ENCODE assay signal across 28 mouse cellular contexts in genomic region chr9:115644953-115645352, GRCm38 (mm10).
DNase-seq lines count a peak whose midpoint lies in the region; ATAC-seq and TF ChIP-seq lines count a peak whose summit lies in the region.
"Had no signal": no experiment of that assay in that cellular context is flagged by ENCODE, and none has a peak within 500 bp of the region (broad histone marks: within the 10 kb centered on the region; RNA-seq: fewer than 3 reads in every experiment).

No protein-coding gene starts in this region.

- peaks cover 9% of the 10 kb centered on the region for H3K4me1 ChIP-seq in forebrain, embryonic 13.5 days
- no peaks in the 10 kb centered on the region for H3K4me1 ChIP-seq in forebrain, postnatal 0 days (ENCODE audit: insufficient read depth)
- H3K4me1 ChIP-seq in neural tube, embryonic 13.5 days (replicated peaks), result peaks cover 19% of the 10 kb centered on the region
- H3K4me1 ChIP-seq in neural tube, embryonic 15.5 days, result peaks cover 16% of the 10 kb centered on the region; the same call in 1 of the 2 replicates
- H3K4me1 ChIP-seq: embryonic facial prominence, embryonic 12.5 days; embryonic facial prominence, embryonic 15.5 days; heart, embryonic 15.5 days had no signal

- H3K27ac ChIP-seq in forebrain, embryonic 13.5 days, result no peak overlapping the region
- no peak overlapping the region for H3K27ac ChIP-seq in forebrain, postnatal 0 days (ENCODE audit: low read depth, low read length)
- H3K27ac ChIP-seq in neural tube, embryonic 13.5 days (replicated peaks), result no peak overlapping the region
- no peak overlapping the region for H3K27ac ChIP-seq in neural tube, embryonic 15.5 days (replicated peaks)
- H3K27ac ChIP-seq: embryonic facial prominence, embryonic 12.5 days; embryonic facial prominence, embryonic 15.5 days; heart, adult 2 months; heart, embryonic 15.5 days; hindbrain, embryonic 14.5 days had no signal

- no peak overlapping the region for H3K4me3 ChIP-seq in forebrain, embryonic 13.5 days
- H3K4me3 ChIP-seq in forebrain, postnatal 0 days (ENCODE audit: low read depth, low read length), result no peak overlapping the region
- no peak overlapping the region for H3K4me3 ChIP-seq in neural tube, embryonic 13.5 days
- H3K4me3 ChIP-seq in neural tube, embryonic 15.5 days (replicated peaks), result no peak overlapping the region
- H3K4me3 ChIP-seq: embryonic facial prominence, embryonic 12.5 days; embryonic facial prominence, embryonic 15.5 days; heart, adult 2 months; heart, embryonic 15.5 days had no signal

- no peaks in the 10 kb centered on the region for H3K27me3 ChIP-seq in forebrain, embryonic 13.5 days
- no peaks in the 10 kb centered on the region for H3K27me3 ChIP-seq in forebrain, postnatal 0 days (ENCODE audit: insufficient read depth, low read length)
- H3K27me3 ChIP-seq in neural tube, embryonic 13.5 days, result no peaks in the 10 kb centered on the region
- no peaks in the 10 kb centered on the region for H3K27me3 ChIP-seq in neural tube, embryonic 15.5 days (replicated peaks)
- H3K27me3 ChIP-seq: CH12.LX; embryonic facial prominence, embryonic 12.5 days; heart, embryonic 15.5 days; Patski had no signal

- peak; percentile 57; the same call in 1 of the 2 replicates for ATAC-seq in forebrain, embryonic 13.5 days
- no peak; the same call in 1 of the 2 replicates for ATAC-seq in forebrain, postnatal 0 days
- peak; percentile 63 for ATAC-seq in neural tube, embryonic 13.5 days (ENCODE audit: low read depth)
- ATAC-seq in neural tube, embryonic 15.5 days (ENCODE audit: low FRiP score), result peak; percentile 38; the same call in 1 of the 2 replicates
- ATAC-seq: intestine, postnatal 0 days; Patski had no signal

- no peak for DNase-seq in forebrain, postnatal 0 days
- DNase-seq in neural tube, embryonic 10.5 days (ENCODE audit: extremely low spot score, low spot score), result no peak
- DNase-seq in kidney, adult 18-20 months, result no peak
- DNase-seq: adrenal gland, postnatal 10 days; adrenal gland, postnatal 36 days; B cell, adult 2 months; cerebellum, adult 11 months; cerebellum, adult 2 months; cerebellum, adult 9-11 months; cerebellum, postnatal 25 days; gastrocnemius, postnatal 10 days; gastrocnemius, postnatal 36 days; heart, adult 2 months; heart, postnatal 10 days; heart, postnatal 36 days; kidney, adult 8-10 months had no signal

- H3K36me3 ChIP-seq in forebrain, embryonic 13.5 days (ENCODE audit: poor library complexity, severe bottlenecking), result no peaks in the 10 kb centered on the region
- no peaks in the 10 kb centered on the region for H3K36me3 ChIP-seq in forebrain, postnatal 0 days (ENCODE audit: insufficient read depth)
- no peaks in the 10 kb centered on the region for H3K36me3 ChIP-seq in neural tube, embryonic 13.5 days
- H3K36me3 ChIP-seq in neural tube, embryonic 15.5 days, result no peaks in the 10 kb centered on the region
- H3K36me3 ChIP-seq: embryonic facial prominence, embryonic 12.5 days; embryonic facial prominence, embryonic 15.5 days; G1E; heart, embryonic 15.5 days had no signal

- no peak for TF ChIP-seq CTCF in forebrain, postnatal 0 days (IDR thresholded peaks at IDR 0.05; ENCODE audit: low read depth)

- 0 out of 2 replicates have a peak, but pooled peaks cover 4% of the 10 kb centered on the region for H3K9me3 ChIP-seq in forebrain, embryonic 13.5 days (replicated peaks)
- H3K9me3 ChIP-seq in forebrain, postnatal 0 days (ENCODE audit: low read length), result 0 out of 2 replicates have a peak, but pooled peaks cover 5% of the 10 kb centered on the region
- H3K9me3 ChIP-seq in neural tube, embryonic 13.5 days, result no peaks in the 10 kb centered on the region
- H3K9me3 ChIP-seq in neural tube, embryonic 15.5 days (replicated peaks), result no peaks in the 10 kb centered on the region
- H3K9me3 ChIP-seq: embryonic facial prominence, embryonic 12.5 days; embryonic facial prominence, embryonic 15.5 days; heart, embryonic 15.5 days had no signal

- 67% methylated on average over 9 of the region's 9 CpGs for WGBS in forebrain, embryonic 13.5 days
- WGBS in forebrain, postnatal 0 days, result 66% methylated on average over 9 of the region's 9 CpGs
- WGBS in neural tube, embryonic 13.5 days, result 47% methylated on average over 9 of the region's 9 CpGs
- WGBS in neural tube, embryonic 15.5 days, result 44% methylated on average over 9 of the region's 9 CpGs

- no peak overlapping the region for H3K9ac ChIP-seq in forebrain, embryonic 13.5 days
- no peak overlapping the region for H3K9ac ChIP-seq in forebrain, postnatal 0 days
- no peak overlapping the region for H3K9ac ChIP-seq in neural tube, embryonic 13.5 days
- no peak overlapping the region for H3K9ac ChIP-seq in neural tube, embryonic 15.5 days (replicated peaks)
- H3K9ac ChIP-seq: embryonic facial prominence, embryonic 12.5 days; embryonic facial prominence, embryonic 15.5 days; heart, embryonic 15.5 days; hindbrain, embryonic 14.5 days had no signal

- H3K4me2 ChIP-seq in forebrain, embryonic 13.5 days, result no peak overlapping the region
- H3K4me2 ChIP-seq in forebrain, postnatal 0 days (ENCODE audit: low read depth), result no peak overlapping the region
- H3K4me2 ChIP-seq in neural tube, embryonic 13.5 days, result no peak overlapping the region
- H3K4me2 ChIP-seq in neural tube, embryonic 15.5 days, result no peak overlapping the region
- H3K4me2 ChIP-seq: embryonic facial prominence, embryonic 12.5 days; embryonic facial prominence, embryonic 15.5 days; heart, embryonic 11.5 days; heart, embryonic 15.5 days; hindbrain, embryonic 14.5 days had no signal
